Mouse (Mus musculus) c-Kit-positive CD71-positive TER-119-negative erythroid progenitor cells, embryonic 14.5 days (primary cell): ENCODE results near the gene Xrra1.
"Not testable (repeated sequence)": the region's sequence is repeated elsewhere in the genome, so short reads cannot be mapped to it uniquely, and the experiment has no call there.

ENCODE experiments used
- DNase-seq: peaks from one replicate; pipeline ENCODE4 v3.0.0-alpha.2; 2013; ENCODE audit warnings: low read depth

The Xrra1 gene

DNA sequence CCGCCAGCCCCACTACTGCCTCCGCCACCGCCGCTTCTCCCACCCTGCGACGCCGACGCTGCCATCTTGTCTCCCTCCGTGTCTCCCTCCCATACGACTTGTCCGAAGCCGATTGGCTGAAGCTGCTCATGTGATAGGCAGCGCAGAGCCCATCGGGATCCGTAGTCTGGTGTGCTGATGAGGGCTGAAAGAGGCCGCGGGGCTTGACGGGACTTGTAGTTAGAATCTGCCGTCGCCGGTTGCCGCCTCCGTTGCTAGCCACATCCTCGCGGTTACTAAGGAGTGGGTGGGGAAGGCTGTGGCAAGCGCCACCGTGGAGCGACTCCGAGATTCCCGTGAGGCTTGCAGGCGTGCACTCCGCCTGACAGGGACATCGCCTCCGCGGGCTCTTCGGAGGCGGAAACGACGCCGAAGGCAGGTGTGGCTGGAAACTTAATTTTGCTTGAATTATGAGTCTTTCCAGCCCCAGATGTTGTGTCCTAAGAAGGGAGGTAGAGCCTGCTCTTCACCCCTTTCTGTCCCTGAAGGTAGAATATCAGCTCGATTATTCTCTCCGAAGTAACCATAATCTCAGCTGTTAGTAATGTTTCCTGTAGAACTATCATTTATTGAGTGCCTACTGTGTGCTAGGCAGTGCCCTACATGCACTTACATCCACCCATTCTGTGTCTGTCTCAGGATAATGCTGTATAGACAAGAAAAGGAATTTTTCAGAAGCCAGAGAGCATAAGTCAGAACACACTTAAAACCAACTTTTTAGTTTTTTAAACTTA lies at the start of gene Xrra1:
TSS of gene Xrra1 (plus strand) at position 304 of the 773 bp plus-strand sequence.
- DNase-seq = peak; percentile 97

DNA sequence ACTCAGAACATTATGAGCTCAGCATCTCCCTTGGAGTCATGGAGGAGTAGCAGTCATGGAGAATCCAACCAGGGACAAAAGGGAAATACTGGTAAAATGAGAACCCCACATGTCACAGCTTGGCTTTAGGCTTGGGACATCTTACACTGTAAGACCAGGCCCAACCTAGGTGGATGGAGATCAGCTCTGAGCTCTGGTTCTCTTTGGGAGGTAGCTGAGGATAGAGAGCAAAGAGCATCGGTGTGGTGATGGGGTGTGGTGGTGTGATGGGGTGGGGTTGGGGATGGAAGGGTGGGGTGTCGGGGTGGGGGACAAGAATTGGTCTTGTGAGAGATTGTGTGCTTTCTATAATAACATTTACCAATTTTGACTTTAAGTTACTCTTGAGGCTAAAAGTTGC lies 48.1 kb upstream of the Xrra1 start:
- no peak for DNase-seq

DNA sequence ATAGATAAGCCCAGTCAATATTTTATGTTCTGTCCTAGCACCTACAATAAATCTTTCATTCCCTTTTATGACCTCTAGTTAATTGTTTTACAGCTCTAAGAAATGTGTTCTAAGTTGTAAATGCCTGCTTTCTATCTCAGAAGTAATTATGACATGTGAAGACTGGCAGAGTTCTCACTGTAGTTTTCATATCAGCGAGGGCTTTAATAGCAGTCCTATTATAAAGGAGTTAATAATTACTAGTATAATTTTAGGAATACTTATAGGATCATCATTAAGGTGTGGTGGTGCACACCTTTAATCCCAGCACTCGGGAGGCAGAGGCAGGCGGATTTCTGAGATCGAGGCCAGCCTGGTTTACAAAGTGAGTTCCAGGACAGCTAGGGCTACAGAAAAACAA lies 47.3 kb upstream of the Xrra1 start:
- DNase-seq = no peak

DNA sequence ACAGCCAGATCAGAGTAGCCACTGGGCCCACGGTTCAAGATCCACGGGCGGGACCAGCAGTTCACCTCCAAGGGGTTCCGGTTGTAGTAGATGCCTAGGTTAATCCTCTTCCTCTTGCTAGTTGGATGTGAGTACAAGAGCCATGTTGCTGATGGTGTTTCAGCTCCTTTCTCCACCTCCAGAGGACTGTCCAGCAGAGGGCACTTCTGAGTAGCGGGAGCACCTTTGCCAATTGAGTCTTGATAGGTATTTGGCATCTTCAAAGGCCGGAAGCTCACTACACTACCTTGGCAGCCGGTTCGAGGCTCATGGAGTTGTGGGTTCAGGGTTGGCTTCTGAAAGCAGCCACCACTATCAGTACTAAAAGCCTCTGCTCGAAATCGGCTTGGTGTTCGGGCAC lies 45.5 kb upstream of the Xrra1 start:
- no peak for DNase-seq

DNA sequence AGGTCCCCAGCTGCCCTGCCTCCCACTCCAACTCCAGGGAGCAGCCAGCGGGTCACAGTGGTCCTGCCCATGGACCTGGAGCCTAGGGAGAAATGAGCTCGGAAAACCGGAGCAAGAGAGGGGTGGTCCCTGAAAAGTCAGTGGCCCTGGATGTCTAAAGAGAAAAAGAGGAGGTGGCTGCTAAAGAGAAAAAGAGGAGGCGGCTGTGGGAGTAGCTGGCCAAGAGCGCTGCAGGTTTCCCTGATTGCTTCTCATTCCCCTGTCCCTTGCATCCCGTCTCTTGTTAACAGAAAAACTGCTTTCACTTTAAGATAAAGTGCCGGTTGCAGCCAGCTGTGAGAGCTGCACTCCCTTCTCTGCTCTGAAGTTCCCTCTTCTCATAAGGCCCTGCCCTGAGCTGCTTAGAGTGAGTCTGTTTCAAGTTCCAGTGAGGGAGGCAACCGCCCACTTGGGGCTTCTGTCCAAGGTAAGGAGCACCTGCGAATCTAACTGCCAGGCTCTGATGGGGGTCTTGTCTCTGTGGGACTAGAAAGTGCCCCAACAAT lies 40.7 kb upstream of the Xrra1 start:
- not testable (repeated sequence) for DNase-seq

DNA sequence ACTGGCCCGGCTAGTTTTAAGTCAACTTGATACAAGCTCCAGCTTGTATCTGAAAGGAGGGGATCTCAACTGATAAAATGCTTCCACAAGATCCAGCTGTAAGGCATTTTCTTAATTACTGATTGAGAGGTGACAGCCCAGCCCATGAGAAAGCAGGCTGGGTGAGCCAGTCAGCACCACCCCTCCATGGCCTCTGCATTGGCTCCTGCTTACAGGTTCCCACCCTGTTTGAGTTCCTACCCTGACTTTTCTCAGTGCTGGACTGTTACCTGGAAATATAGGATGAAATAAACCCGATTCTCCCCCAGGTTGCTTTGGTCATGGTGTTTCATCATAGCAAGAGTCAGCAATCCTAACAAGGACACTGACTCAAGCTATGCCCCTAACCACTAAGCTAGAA lies 37.0 kb upstream of the Xrra1 start:
- no peak for DNase-seq

DNA sequence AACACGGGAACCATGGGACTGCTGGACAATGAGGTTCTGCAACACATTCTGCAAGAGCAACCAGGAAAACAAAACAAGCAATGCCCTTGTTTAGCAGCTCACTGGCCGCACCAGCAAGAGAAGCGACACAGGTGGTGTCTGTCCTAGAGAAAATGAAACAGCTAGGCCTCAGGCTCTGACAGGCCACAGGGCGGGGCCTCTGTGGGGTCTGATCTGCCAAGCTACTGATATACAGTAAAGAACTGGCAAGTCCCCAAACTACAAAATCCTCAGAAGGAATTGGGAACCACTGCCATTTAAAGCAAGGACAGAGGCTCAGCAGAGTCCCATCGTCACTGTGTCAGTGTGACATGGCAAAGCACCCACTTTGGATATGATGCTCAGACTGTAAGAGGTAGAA lies 36.5 kb upstream of the Xrra1 start:
- DNase-seq = peak; percentile 73

DNA sequence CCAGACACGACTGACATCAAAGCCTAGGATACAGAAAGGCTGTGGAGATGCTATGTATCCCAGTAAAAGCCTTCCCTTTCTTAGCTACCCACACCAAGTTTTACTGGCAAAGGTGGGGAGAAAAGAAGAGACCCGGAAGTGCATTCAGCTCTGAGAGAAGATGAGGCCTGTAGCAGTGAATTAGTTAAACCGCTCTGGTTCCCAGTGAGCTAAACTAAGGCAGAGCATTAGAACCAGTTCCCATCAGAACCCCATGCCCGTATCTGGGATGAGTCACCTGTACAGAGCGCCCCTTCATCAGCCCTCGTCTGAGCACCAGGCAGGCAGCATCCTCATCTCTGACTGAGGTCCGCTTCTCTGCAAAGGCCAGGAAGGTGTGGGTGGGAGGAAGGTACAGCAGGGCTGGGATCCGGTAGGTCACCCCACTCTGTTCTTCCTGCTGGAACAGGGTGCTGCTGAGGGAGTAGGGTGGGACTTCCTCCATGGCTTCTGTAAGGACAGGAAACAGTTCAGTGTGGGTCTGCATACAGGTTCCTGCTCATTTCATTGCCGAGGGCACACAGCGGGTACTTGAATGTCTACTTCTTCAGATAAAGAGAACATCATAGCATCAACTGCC lies 35.8 kb upstream of the Xrra1 start:
- DNase-seq = no peak

DNA sequence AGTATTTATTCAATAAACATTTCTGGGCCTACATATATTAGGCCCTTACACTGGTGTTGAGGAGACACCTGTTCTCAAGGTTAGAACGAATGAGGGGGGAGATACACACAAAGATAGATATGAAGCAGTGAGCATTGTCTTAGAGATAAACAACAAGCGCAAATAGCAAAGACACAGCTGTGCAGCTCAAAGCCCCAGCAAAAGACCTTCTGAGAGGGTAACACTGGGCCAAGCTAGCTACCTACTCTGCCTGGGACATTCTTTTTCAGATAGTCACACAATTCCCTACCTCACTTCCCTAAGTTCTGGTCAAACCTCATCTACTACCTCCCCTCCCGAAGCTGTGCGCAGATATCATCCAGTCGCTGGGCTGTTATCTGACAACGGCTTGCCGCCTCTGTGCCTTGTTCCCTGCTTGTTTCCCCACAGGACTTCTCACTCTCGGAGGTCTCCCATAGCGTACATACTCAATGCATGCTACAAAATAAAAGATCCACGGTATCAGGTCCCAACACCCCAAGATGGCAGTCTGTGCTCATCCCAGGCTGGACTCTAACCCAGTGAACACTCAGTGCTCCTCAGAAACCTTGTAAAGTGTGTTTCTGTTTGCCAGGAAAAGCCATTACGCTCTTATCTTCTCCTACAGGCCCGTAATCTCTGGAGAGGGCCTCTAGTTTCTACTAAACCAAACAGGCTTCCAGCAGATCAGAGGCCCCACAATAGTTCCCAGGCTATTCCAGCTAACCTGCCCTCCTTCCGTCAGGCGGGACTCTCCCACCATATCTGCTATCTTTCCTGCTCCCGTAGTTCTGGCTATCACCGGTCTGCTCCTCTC lies 34.0 kb upstream of the Xrra1 start:
- DNase-seq = peak; percentile 83

DNA sequence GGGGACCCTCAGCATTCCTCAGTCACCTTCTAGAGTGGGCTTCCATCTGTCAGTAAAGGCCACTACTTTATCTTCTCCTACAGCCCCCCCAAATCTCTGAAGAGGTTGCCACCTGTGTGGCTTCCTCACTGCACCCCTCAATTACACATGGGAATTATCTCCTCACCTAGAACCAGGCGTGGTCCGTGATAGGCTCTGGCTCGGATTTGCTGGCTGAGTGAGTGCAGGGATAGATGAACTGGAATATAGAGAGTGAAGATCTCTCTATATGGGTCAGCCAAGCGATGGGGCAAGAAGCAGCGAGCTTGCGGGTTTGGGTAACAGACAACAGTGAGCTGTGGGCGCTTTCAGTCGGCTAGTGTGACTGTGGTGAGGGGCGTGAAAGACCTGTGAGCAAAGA lies 33.4 kb upstream of the Xrra1 start:
- DNase-seq = no peak

DNA sequence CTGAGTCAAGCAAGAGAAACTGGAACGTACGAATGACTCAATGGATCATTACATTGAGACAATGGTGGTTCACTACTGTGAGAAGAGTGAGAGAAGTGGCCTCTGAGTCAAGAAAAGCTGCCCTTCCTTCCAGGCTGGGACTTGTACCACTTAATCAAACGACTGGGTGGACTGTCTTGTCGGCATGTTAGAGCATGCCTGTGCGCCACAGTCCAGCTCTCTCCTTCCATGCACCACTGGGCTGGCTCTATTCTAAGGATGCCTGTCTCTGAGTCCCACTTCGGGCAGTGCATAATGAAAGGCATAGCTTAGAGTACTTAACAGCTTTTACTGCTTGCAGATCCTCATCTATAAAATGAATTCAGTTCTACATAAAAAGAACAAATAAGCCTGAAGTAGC lies 32.8 kb upstream of the Xrra1 start:
- no peak for DNase-seq

DNA sequence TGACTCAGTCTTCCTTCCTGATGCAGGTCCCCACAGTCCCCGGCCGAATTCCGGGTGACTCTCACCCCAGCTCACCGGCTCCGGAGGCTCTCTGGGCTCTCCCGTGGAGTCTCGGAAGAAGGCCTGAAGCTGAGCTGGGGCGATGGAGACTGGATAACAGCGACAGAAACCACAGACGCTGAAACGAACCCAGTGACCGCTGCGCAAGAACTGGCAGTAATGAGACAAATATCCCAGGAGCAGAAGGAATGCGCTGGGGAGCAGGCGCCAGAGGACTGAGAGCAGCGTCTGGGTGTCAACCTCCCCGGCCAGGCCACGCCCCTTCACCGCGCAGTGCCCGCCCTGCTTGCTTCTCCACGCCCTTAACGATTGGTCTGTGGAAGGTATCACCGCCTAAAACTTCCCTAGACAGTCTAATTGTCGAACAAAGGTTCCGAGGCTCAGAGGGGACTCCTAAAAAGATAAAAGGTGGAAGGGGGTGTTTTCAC lies 30.8 kb upstream of the Xrra1 start, which contains the start of gene Neu3:
TSS of gene Neu3 (minus strand) at position 335 of the 488 bp plus-strand sequence.
- peak; percentile 94 for DNase-seq

DNA sequence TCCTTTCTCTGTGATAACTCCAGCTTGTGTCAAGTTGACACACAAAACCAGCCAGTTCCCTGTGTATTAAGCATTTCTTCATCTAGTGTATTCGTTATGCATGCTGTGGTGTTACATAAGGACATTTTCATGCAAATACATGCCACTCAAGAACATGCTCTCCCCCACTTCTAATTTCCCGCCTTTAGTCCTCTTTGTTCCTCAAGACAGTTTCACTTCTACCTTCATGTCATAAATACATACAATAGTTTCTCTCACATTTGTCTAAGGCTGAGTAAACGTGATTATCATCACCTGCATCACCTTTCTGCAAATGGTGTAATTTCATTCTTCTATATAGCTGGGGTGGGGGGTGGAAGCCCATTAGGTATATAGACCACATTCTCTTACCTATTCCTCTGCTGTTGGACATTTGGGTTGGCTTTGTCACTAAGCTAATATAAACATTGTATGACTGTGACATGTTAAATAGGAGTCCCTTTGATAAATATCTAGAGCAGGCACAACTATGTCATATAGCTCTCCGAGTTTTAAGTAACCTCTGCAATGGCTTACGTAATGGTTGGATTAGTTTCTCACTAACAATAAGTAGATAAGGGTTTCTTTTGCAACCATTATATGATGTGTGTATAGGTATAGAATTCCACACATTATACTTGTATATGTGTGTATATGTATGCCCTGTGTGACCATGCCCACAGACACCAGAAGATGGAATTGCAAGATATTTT lies 25.6 kb upstream of the Xrra1 start:
- DNase-seq = no peak

DNA sequence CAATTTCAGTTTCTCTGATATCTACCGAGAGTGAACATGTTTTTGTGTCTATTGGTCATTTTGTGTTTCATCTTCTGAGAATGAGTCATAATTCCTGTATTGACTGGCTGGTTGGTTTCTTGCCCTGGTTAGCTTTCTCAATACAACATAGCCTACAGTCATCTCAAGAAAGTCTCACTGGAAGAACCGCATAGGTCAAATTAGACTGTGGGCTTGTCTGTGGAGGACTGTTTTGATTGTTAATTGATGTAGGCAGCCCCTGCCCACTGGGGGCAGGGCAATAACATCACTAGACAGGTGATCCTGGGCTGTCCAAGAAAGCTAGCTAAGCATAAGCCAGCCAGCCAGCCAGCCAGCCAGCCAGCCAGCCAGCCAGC lies 25.1 kb upstream of the Xrra1 start:
- no peak for DNase-seq

DNA sequence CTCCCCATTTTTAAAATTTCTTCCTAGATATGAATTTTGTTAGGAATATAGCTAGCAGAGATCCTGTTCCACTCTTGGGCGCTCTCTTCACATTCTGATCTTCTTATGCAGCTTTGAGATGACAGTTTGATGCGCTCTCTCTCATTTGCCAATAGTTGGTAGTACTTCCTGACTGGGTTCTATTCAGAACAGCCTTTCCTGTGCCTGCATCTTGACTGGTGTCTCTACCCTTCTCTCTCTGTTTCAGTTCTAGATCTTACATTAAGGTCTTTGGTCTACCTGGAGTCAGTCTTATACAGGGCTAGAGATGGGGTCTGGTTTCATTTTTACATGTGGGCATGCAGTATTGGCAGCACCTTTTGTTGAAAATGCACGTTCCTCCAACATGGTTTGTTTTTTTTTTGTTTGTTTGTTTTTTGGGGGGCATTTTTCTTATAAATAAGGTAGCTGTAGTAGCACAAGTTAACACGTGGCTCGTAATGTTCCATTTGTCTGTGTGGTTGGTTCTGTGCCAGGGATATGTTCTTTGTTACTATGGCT lies 24.5 kb upstream of the Xrra1 start:
- DNase-seq = no peak

DNA sequence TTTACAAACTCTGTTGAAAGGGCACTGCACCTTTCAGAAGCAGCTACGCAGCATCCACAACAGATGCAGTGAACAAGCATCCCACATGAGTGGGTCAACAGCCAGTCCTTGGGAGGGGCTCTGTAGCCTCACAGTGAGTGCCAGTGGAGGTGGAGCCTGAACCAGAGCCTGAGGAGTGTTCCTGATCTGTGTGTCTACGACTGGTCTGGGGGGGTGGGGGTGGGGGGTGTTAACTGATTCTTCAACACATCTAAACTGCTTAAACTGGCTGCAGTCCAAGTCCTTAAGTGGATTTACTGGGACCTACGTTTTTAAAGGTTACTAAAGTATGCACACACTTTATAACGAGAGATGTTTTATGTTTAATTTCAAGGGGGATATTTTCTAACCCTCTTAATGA lies 22.1 kb upstream of the Xrra1 start:
- no peak for DNase-seq

DNA sequence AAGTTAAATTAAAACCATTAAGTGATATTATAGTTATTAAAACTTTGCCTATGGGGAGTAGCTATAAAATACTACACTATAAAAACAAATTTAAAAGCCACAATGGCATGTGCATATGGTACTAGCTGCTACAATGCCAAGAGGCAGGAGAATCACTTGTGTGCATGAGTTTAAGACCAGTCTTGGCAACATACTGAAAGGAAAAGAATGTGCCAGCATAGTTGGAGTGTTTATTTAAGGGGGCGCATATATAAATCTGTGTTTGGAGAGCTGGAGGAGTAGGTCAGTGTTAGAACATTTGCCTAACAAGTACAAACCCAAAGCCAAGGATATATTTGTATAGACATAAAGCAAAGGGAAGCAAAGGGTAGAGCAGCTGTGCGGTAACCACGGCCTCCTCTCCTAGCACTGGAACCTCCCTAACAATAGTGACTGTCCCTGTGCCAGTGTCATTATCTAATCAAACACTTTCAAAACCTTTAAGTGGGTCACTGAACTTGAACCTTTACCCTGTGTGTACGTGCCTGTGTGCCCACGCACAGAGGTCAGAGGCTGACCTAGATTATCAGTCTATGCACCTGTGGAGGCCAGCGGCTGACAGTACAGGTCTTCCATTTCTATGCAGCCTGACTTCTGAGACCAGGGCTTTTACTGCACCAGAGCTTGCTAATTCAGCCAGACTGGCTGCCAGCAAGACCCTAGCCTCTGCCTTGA lies 21.4 kb upstream of the Xrra1 start:
- no peak for DNase-seq

DNA sequence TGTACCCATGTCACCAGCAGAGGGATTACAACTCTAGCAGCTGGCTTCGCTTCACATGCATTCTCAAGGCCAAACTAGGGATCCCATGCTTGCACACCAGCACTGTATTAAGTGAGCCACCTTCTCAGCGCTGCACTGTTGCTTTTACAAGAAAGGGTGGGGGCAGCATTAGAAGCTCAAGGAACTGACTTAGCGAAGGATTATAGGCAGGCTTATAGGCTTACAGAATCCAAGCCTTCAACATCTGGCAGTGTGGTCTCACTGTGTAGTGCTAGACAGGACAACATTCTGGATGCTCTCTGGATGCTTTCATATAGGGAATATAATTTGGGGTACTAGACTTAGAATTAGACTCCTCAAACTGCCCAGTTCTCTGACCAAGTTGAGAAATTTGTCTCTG lies 20.7 kb upstream of the Xrra1 start:
- DNase-seq = no peak

DNA sequence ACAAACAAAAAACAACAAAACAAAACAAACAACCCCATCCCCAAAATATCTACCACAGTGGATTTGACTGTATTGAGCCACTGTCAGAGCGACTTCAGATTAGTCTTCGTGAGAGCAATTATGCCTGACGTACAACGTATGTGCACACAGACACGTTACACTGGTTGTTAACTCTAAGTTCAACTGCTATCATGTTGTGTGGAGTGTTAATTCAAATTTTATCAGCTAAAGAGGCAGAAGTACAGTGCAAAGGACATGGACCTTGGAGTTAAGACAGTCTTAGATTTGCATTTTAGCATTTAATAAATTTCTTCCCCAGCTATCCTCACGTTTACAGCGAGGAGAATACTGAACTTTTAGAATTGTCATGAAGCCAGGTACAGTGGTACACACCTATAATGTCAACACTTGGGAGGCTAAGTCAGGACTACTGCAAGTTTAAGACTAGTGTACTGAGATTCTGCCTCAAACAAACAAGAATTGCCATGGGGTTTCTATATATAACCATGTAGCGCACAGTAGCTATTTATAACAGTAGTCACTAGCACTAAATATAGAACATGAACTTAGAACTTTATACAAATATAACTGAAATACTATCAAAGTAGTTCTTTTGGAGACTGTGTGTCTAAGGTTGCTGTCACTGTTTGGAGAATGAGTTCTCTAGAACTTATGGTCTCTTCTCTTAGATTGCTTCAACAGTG lies 13.2 kb upstream of the Xrra1 start:
- DNase-seq = no peak

DNA sequence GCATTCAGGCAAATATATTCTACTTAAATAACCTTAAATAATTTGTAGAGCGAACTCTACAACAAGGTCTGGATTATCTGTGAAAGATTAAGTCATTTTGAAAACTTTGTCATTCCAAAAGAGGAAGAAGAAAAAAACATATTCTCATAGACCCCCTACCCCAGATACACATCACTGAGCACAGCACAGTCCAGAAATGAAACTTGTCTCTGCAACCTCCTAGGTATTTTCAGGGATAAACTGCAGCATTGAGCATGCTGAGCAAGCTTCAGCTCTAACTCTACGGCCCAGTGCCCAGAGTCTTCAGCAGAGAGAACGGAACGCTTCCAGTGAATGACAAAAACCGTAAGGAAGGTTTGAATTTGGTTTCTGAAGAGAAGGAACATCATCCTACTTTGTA lies 8.4 kb upstream of the Xrra1 start:
- DNase-seq = no peak
